Mouse (Mus musculus): ENCODE measurements around the gene Gpbar1. TPM values are rescaled to one million over a fixed set of nuclear protein-coding genes. Genes with fewer than 3 reads are reported as not detected.

The Gpbar1 gene
- total RNA-seq, 2 experiments from 2014 or later, result not detected

DNA sequence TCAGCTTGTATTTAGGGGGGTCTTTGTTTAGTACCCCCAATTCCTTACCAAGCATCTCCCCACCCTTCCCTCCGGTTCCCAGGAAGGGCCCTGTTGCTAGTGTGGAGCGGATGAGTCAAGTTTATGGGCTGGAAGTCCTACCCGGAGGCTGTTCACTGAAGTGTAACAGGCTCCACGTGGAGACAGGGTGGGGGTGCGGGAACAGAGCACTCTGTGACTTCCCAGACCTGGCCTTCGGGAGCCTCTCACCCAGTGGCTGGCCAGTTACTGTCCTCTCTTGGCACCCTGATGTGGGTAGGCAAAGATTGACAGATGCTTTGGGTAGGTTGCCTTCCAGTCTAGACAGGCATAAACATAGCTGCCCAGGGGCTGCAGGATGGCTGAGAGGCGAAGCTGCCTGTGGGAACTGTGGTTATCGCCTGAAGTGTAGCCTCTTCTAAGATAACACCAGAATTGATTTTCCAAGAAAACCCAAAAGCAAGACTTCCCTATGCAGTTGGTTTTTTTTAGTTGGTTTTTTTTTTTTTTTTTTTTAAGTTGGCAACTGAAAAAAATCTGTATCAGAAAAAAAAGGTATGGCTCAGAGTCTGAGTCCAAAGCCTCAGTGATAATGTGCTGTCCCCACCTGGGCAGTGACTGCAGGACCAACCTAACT, 340 bp upstream of the Gpbar1 start:
- DNase-seq (ENCODE audit: low spot score in 2 of 2), result no peak

DNA sequence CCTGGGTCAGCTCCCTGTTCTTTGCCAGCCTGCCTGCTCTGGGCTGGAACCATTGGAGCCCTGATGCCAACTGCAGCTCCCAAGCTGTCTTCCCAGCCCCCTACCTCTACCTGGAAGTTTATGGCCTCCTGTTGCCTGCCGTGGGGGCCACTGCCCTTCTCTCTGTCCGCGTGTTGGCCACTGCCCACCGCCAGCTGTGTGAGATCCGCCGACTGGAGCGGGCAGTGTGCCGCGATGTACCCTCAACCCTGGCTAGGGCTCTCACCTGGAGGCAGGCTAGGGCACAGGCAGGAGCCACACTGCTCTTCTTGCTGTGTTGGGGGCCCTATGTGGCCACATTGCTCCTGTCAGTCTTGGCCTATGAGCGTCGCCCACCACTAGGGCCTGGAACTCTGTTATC, 638 bp downstream of the Gpbar1 start:
- DNase-seq (ENCODE audit: low spot score in 2 of 2), result no peak

DNA sequence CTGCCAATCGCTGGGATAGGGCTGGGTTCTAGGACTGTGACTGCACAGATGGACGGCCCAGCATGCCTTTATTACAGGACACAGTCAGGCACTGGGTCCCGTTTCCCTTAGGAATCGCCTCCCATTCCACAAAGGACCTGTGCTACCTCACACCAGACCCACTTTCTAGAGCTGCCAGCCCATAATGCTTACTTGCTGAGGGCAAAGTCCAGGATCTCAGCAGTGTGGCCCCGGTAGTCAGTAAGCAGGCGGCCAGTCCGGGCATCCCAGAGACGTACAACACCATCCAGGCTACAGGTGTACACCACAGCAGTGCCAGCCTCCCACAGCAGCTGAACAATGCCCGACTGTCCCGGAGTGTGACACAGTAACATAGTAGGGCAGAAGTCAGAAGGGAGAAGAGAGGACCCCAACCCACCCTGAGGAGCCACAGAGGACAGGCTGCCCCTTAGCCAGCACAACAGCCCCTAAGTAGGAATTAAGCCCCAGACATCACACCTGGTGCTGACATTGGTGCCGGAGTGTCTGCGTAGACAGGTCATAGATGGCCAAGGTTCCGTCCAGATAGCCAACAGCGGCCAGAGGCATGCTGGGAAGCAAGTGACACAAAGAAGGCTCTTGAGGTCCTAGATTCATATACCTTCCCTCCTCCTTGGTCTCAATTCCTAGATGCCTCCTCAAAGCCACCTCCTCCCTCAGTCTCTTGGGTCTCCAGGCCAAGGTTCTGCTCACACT, 2.4 kb downstream of the Gpbar1 start:
- DNase-seq (ENCODE audit: low spot score in 2 of 2), result no peak

DNA sequence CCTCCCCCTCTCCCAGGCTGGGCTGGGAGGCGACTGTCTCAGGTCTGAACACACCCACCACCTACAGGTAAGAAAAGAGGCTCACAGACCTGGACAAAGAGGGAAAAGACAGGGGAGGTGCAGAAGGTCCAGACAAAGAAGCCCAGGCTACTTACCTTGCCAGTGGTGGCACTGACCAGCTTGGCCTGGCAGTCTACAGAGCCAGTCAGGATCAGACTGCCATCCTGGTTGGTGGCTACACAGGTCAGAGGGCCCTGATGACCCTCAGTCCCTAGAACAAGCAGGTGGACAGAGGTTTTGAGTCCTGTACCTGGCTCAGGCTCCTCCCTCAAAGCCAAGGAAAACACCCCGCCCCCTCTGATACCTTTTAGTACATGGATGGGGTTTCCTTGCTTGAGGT, 3.0 kb downstream of the Gpbar1 start:
- DNase-seq (ENCODE audit: low spot score in 2 of 2), result no peak

DNA sequence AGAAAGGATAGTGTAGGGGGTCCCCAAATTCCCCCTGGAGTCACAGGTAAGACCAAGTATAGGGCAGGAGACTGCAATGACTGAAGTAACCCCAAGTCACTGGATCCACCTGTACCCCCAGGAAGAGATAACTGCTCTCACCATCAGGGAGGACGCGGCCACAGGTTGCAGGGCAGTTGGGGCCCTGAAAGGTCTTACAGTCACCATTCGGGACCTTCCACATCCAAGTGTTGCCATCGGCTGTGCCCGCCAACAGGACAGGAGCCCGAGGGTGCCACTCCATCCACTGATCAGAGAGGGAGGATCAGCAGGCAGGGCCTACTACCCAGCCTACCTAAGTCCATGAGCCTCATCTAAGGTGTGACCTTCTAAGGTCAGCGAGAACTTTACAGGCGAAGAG, 3.5 kb downstream of the Gpbar1 start:
- DNase-seq (ENCODE audit: low spot score in 2 of 2), result no peak

DNA sequence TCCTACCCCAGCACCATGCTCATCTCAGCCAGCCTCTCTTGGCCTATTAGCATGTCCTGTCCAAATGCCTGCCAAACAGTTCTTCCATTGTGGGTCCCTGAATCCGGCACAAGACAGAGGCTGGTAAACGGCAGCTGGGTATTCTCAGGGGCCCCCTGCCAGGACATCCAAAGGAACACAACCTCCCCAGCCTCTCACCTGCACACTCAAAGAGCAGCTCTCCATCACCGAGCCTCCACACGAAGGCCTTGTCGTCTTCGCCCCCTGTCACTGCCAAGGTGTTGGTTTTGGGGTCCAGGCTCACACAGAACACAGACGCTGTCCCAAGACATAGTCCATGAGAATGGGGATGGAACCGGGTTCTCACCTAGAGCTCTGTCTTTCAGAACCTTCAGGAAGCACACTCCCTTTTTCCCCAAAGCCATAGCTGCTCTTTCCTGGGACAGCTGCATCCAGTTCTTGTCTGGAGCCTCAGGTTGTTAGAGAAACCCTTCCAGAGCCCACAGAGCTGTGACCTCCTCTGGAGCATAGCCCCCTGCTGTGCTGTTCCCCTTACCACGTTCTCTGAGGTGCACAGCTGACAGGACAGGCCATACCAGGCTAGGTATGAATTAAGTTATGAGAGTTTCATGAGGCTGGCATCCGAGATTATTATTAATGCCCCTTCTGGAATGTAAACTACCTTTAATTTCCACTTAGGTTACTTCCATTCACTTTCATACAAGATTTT, 4.7 kb downstream of the Gpbar1 start:
- no peak for DNase-seq (ENCODE audit: low spot score in 2 of 2)

DNA sequence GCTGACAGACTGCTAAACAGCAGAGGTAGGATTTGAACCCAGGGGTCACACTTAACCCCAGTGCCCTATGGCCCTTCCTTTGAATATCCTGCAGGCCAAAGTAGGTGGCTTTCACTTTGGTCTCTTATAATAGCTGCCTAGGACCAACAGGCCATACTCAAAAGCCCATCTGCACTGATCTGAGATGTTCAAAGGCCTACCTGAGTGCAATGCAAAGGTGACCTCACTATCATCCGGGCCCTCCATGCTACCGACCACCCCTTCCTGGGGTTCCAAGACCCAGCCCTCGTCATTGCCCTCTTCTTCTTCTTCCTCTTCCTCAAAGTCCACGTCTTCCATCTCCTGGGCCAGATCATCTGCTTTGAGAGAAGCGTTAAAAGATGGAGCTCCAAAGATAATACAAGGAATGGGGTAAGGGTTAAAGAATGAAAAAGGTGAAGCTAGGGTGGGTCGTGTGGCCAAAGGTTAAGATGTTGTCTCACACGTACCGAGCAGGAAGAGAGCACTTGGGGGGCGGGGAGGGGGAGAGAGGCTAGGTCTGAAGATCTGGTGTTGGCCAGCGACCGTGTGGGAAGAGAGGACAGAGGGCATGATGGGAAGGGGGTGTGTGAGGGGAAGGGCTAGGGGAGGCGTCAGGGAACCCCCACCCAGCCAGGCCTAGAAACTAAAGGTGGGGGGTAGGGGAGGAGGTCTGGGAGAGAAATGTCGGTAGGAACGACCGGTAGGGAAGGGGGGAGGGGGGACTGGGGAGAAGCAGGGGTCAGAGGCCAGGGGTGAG, 5.5 kb downstream of the Gpbar1 start:
- DNase-seq (ENCODE audit: low spot score in 2 of 2), result peak in 1 of 2 experiments; percentile 42

DNA sequence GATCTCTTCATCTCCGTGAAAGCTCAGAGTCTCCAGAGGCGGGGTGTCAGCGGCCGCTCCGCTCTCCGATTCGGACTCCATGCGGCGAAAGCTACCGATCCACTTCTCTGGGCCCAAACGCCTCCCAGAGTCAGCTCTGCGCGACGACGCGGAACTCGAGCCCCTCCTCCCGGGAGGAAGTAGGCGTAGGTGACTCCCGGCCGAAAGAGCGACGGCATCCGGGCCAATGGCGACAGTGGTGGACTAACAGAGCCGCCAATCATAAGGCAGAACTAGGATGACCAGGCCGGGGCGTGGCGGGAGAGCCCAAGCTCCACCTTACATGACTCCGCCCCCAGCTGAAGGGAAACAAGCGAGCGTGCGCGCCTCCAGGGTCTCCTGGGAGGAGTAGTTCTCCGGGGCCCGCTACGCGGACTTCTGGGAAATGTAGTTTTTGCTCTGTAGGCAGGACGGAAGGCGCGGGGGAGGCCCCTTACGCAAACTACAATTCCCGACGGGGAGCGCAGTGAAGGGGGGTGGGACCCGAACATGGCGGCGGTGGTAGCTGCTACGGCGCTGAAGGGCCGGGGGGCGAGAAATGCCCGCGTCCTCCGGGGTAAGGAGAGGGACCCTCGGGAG, 6.3 kb downstream of the Gpbar1 start, which contains the start of the genes Aamp and Pnkd:
Gene Aamp (minus strand): TSS at position 196 of the 618 bp plus-strand sequence.
Gene Pnkd (plus strand): TSS at position 388 of the 618 bp plus-strand sequence.
- DNase-seq (ENCODE audit: low spot score in 2 of 2), result peak; percentile 100

DNA sequence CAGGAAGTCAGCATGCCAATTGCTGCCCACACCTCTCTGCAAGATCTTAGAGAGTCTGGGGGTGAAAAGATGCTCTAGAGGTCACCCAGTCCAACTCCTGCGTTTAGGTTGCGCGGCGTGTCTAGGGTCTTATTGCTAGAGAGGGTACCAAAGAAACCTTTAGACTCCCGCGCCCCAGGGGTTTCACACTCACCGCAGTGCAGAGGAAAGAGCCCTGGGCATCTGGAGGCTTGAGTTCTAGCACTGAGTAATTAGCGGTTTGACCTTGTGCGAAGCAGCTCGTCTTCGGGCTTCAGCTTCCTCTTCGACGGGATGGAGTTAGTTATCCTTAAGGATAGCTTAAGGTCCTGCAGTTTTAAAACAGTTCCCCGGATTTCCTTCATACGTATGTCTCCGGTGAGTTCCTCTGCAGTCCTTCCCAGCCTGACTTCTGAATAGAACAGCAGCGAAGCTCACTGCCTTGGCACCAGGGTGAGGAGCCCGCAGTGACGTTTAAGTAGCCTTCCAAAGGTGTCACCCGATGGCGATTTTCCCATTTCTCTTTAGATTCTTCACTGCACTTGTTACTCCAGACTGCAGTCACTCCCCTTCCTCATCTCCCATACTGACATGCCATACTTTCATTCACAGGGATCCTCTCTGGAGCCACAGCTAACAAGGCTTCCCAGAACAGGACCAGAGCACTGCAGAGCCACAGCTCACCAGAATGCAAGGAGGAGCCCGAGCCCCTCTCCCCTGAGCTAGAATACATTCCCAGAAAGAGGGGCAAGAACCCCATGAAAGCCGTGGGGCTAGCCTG, 7.1 kb downstream of the Gpbar1 start:
- peak in 1 of 2 experiments; percentile 35 for DNase-seq (ENCODE audit: low spot score in 2 of 2)

DNA sequence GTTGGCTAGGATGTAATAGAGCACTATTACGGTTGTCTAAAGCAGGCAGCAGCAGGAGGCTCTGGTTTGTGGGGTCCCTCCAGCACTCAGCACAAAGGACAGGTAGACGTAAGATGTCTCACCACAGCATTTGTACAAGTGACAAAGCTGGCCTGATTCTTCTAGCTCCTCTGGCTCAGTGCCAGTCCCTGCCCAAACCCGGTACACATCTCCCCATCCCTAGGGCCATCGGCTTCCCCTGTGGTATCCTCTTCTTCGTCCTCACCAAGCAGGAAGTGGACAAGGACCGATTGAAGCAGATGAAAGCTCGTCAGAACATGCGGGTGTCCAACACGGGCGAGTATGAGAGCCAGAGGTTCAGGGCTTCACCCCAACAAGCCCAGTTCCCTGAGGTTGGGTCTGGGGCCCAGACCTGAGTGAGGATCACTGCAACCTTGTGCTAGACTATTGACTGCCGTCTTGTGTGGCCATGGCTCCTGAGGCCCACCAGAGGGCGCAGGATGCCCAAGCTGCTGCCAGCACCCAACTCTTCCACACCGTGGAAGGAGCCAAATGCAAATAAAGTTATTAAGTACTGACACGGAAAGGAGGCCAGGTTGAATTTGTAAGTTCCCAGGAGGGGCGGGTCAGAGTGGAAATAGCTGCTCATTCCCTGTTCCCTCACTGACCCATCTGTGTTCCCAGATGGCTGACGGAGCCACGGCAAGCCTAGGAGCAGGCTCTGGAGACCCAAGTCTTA, 8.7 kb downstream of the Gpbar1 start:
- peak in 1 of 2 experiments; percentile 26 for DNase-seq (ENCODE audit: low spot score in 2 of 2)

DNA sequence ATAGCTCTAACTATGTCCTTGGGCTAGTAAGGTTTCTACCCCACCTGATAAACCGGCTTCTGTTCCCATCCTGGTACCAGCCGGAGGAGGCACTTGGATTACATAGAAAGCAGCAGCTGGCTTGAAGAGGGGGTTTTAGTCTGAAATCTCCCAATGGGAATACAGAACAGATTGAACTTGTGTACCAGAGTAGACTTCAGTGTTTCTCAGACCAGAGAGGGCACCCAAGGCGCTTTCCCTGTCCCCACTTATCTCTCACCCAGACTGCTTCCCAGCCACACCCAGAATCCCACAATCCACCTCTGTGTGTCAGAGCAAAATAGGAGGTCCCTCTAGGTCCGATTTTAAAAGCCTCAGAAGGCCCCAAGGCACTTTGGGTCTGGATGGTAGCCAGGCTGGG, 10.0 kb downstream of the Gpbar1 start:
- no peak for DNase-seq (ENCODE audit: low spot score in 2 of 2)

DNA sequence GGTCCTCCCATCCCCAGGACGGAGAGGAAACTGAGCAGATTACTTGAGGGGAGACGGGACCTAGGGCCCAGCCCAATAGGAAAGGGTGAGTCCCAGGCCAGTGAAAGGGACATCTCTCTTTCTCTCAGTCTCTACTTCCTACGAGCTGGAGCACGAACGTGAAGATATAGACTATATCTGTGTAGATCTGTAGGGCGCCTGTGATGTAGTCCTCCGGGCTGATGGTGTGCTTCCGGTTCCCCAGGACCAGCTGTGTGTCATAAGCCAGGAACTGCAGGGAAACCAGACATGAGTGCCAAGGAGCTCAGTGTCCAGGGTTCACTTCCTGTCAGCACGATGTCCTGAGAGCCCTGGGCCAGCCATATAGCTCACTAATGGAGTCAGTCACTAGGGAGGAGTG, 10.9 kb downstream of the Gpbar1 start:
- DNase-seq (ENCODE audit: low spot score in 2 of 2), result no peak

DNA sequence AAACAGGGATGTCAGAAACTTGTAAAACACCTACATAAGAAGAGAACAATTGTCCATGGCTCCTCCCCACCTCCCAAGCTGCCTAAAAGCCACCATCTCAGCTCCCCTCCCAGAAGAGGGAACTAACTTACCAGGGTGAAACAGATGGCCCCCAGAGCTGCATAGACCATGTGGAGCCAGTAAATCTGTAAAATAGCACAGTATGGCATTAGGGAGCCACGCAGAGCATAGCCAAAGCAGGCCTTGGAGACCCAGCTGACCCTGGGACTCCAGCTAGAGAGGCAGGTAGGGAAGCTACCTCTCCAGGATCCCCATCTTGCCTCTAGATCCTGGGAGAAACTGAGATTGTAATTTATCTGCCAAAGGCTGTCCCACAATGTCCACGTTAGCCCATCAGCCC, 11.4 kb downstream of the Gpbar1 start:
- no peak for DNase-seq (ENCODE audit: low spot score in 2 of 2)

DNA sequence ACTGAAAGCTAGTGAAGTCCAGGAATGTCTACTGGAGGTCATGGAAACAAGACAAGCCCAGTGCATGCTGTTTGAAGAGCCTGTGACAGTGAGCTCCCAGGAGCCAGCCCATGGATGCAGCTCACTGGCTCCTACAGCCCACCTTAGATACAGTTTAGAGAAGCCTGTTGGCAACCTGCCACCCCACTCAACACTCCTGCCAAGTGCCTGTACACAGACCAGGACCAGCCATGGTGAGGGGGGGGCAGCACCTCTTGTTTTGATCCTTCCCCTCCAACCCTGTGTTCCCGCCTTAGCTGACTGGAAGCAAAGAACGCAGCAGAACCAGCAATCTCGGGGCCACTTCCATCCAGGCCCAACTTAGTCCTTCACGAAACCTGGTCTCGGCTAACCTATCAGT, 11.8 kb downstream of the Gpbar1 start:
- DNase-seq (ENCODE audit: low spot score in 2 of 2), result no peak

DNA sequence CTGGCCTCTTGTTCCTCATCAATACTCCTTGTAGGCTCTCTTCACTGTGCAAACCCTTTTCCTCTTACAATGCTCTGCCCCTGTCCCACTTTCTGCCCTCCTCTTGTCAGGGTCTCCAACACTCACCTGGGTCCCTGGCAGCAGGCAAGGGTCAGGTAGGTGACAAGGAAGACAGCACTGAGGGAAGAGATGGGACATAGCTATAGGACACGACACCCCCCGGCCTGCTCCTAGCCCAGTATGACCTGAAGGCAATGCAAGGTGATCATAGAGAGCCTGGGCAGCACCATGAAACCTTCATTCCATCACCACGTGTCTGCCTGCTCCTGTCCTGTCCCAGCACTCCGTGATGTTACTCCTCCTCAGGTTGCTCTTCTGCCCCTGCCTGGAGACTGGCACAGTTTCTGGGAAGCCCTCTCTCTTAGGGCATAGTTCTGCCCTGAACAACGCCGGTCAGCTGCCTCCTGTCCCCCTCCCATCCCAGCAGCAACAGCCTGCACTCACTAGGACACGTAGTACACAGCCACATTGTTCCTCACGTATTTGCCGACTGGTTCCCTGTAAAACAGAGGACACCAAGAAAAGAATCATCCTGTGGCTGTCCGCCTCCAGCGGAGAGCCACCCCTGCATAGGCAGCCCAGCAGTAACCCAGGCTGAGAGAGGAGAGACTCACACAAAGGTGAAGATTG, 14.1 kb downstream of the Gpbar1 start:
- DNase-seq (ENCODE audit: low spot score in 2 of 2), result no peak

DNA sequence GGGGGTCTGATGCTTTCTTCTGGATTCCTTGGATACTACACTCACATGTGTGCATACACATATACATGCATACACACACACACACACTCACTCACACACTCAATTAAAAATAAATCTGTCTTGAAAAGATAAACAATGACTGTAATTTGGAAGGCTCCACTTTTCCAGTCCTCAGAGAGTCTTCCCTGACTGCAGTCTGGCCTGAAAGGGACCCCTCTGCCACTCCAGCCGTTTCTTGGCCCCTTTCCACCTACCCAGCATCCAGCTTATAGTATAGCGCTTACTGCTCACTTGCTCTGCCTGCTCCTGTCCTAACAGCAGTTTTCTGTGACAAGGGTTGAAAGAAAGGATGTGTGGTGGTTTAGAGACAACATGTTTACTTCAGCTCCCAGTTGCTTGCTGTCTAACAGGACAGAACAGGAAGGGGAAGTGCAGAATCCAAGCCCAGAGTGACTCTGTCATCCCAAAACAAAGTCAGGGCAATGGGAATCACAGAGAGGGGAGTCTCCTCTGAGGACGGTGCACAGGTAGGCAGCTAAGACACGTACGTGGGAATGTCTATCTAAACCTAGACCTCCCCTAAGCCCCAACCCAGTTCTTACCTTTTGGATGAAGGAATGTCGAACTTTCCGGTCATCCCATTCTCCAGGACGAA, 15.1 kb downstream of the Gpbar1 start:
- DNase-seq (ENCODE audit: low spot score in 2 of 2), result no peak

DNA sequence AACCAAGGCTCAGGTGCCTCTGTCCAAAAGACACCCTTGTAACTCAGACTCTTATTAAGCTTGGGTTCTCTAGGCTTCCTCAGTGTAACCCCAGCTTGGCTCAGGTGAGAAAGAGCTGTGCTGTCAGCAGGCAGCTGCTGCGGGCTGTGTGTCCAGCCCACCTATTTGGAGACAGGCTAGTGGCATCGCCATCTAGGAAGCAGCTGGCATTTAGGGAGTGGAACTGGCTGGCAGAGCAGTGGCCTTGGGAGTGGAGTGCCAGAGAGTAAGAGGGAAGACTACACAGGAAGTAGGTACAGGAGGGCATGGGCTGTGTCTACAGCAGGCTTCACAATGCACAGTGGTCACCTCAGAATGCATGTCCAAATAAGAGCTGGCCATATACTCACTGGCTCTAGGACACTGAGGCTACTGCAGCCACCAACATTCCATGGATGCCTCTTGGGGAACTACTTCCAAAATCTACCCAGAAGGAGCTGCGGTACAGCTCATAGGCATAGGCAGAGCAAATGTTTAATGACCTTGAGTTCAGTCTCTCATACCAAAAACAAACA, 15.8 kb downstream of the Gpbar1 start:
- DNase-seq (ENCODE audit: low spot score in 2 of 2), result no peak

All from layer of hippocampus, adult 18-20 months (tissue).